Mouse (Mus musculus): ENCODE data around the gene Malsu1.

GRCm38 (mm10) chr6:49048395-49048794 lies 25.2 kb upstream of the Malsu1 start:
- TF ChIP-seq CTCF (IDR thresholded peaks at IDR 0.05; ENCODE audit: insufficient read depth, low read length) (no peak), POLR2A (IDR thresholded peaks at IDR 0.05; ENCODE audit: borderline replicate concordance, extremely low read depth, low read depth, low read length) (no peak)
